Mouse (Mus musculus) spleen, embryonic (tissue): ENCODE results near the gene Ppfia4.

Source experiments
- CTCF ChIA-PET: fragments of 350-600 bp; sonication (Branson Sonifier 250); formaldehyde crosslinking; loops from one replicate; lab custom pipeline; 2022; lab: Charles Lee

Ppfia4 gene

GRCm38 (mm10) chr1:134332770-134333271, at the start of gene Ppfia4:
TSS of gene Ppfia4 (minus strand) at chr1:134332928.
- CTCF ChIA-PET: interaction anchor here (0.5 to 1.1 kb wide), 2 partner anchors 9 to 60 kb away, joined by 3 to 8 read pairs; no protein-coding TSS in a partner anchor

- CTCF ChIA-PET: no interaction called here
Observed at GRCm38 (mm10) chr1:134381795-134382625, 49.3 kb upstream of the Ppfia4 start.

- CTCF ChIA-PET: no interaction called here
Observed at GRCm38 (mm10) chr1:134381051-134381450, 48.3 kb upstream of the Ppfia4 start.

- CTCF ChIA-PET: no interaction called here
Observed at GRCm38 (mm10) chr1:134374124-134374523, 41.4 kb upstream of the Ppfia4 start.

- CTCF ChIA-PET: interaction anchor here (0.5 to 0.9 kb wide), 2 partner anchors 109 to 199 kb away, joined by 3 read pairs; no protein-coding TSS in a partner anchor
Observed at GRCm38 (mm10) chr1:134368777-134369337, 36.1 kb upstream of the Ppfia4 start.

GRCm38 (mm10) chr1:134365491-134365890, 32.8 kb upstream of the Ppfia4 start:
- CTCF ChIA-PET: no interaction called here

- CTCF ChIA-PET: no interaction called here
Observed at GRCm38 (mm10) chr1:134363194-134363593, 30.5 kb upstream of the Ppfia4 start.

- CTCF ChIA-PET: interaction anchor here (0.6 kb wide), 1 partner anchor 945 kb away, joined by 5 read pairs; no protein-coding TSS in a partner anchor
Observed at GRCm38 (mm10) chr1:134361857-134362212, 29.1 kb upstream of the Ppfia4 start, which contains the start of gene Tmem183a. TSS of gene Tmem183a (minus strand) at chr1:134361979.

GRCm38 (mm10) chr1:134361195-134361856, 28.6 kb upstream of the Ppfia4 start:
- CTCF ChIA-PET: interaction anchor here (0.5 kb wide), 1 partner anchor 242 kb away, joined by 7 read pairs; no protein-coding TSS in a partner anchor

GRCm38 (mm10) chr1:134360656-134361055, 27.9 kb upstream of the Ppfia4 start:
- CTCF ChIA-PET: interaction anchor here (0.5 kb wide), 1 partner anchor 242 kb away, joined by 7 read pairs; no protein-coding TSS in a partner anchor

- CTCF ChIA-PET: interaction anchor here (0.6 kb wide), 1 partner anchor 9 kb away, joined by 3 read pairs; no protein-coding TSS in a partner anchor
Observed at GRCm38 (mm10) chr1:134357461-134357860, 24.7 kb upstream of the Ppfia4 start.

- CTCF ChIA-PET: no interaction called here
Observed at GRCm38 (mm10) chr1:134353326-134353725, 20.6 kb upstream of the Ppfia4 start.

- CTCF ChIA-PET: no interaction called here
Observed at GRCm38 (mm10) chr1:134347791-134348190, 15.1 kb upstream of the Ppfia4 start.

GRCm38 (mm10) chr1:134345075-134345474, 12.3 kb upstream of the Ppfia4 start:
- CTCF ChIA-PET: interaction anchor here (0.7 kb wide), 1 partner anchor 286 kb away, joined by 12 read pairs; no protein-coding TSS in a partner anchor

- CTCF ChIA-PET: interaction anchor here (0.7 kb wide), 1 partner anchor 285 kb away, joined by 12 read pairs; no protein-coding TSS in a partner anchor
Observed at GRCm38 (mm10) chr1:134344005-134344950, 11.6 kb upstream of the Ppfia4 start.

GRCm38 (mm10) chr1:134343567-134343966, 10.8 kb upstream of the Ppfia4 start:
- CTCF ChIA-PET: no interaction called here

- CTCF ChIA-PET: no interaction called here
Observed at GRCm38 (mm10) chr1:134342781-134343310, 10.1 kb upstream of the Ppfia4 start.

- CTCF ChIA-PET: no interaction called here
Observed at GRCm38 (mm10) chr1:134342278-134342664, 9.5 kb upstream of the Ppfia4 start.

- CTCF ChIA-PET: no interaction called here
Observed at GRCm38 (mm10) chr1:134341641-134342277, 9.0 kb upstream of the Ppfia4 start.
